Mouse (Mus musculus): Measurements from ENCODE around the gene Hspa1b.

Hspa1b gene

DNA sequence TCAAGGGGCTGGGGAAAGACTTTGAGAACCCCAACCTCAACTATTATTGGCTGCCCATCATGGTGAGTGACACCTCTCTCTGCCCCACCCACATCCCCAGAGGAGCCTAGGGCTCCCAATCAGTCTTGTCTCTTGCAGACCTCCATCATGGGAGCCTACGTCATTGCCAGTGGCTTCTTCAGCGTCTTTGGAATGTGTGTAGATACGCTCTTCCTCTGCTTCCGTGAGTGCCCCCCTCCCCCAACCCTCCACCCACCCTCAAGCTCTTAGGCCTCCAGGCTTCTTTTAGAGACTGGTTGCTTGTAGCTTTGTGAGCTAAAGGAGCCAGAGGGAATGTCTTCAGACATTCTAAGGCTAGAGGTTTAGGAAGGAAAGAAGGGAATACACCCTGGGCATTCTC, 30.2 kb downstream of the Hspa1b start:
- DNase-seq (ENCODE audit: low spot score), result no peak

DNA sequence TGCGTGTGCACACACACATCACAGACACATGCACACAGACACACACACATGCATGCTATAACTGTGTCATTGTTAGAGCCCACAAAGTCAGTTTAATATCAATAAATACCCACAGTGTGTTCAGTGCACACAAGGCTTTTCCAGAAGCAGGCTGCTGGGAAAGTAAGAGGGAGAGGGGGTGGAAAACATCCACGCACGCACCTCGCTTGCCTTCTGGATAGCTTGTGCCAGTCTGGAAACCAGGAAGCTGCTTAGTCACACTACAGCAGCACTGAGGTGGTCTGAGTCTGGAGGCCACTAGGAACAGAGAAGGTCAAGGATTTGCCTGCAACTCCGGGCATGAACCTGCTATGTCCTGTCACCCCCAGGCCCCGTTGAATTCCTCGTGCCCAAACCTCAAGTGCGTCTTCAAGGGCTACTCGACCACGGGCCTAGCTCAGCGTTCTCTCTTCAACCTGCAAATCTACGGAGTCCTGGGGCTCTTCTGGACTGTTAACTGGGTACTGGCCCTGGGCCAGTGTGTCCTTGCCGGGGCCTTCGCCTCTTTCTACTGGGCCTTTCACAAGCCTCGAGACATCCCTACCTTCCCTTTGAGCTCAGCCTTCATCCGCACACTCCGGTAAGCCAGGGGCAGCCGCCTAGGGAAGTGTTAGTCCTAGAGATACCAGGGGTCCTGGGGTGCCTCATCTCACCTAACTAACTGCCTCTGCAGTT, 31.6 kb downstream of the Hspa1b start:
- DNase-seq (ENCODE audit: low spot score), result no peak

DNA sequence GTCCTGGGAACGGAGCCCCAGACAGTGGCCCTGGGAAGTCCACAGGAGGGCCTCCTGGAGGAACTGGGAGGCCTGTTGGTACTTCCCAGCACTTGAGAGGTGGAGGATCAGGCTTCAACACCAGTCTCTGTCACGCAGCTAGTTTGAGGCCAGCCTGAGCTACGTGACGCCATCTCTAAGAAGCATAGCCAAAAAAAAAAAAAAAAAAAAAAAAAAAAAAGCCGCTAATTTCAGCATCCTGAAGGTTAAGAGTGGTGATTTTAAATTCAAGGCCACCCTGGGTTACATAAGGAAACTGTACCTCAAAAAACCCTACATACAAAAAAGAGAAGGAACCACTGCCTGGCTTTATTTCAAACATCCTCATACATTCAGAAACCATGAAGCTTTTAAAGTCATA, 34.8 kb downstream of the Hspa1b start:
- no peak for DNase-seq (ENCODE audit: low spot score)

DNA sequence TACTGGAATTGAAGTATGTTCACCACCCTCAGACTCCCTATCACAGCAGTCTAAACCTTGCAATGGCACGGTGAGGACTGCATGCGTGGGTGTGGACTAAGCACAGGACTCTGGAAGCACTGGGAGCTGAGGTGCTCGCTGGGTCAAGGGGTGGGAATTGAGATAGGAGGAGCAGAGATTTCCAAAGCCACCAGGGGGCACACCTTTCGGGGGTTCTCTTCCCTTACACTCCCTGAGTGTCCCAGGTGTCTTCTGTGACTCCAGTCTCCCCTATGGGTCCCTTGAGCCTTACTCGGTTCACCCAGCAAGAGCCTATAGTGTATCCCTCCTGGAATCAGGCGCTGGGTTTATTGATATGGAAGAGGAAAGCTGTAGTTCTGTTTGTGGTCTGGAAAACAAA, 36.1 kb downstream of the Hspa1b start:
- DNase-seq (ENCODE audit: low spot score), result no peak

DNA sequence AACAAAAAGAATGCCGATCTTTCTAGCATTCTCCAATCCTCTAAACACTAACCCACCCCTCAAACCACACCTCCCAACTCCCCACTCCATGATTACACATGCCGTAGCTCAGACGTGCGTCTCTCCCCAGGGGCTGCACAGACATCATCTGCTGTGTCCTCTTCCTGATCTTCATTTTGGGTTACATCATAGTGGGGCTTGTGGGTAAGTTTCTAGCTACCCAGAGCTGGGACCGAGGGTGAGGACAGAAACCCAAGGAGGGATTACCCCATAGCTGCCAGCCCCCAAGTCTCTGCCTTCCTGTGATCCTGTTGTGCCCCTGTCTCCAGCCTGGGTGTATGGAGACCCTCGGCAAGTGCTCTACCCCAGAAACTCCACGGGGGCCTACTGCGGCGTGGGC, 41.9 kb downstream of the Hspa1b start:
- no peak for DNase-seq (ENCODE audit: low spot score)

DNA sequence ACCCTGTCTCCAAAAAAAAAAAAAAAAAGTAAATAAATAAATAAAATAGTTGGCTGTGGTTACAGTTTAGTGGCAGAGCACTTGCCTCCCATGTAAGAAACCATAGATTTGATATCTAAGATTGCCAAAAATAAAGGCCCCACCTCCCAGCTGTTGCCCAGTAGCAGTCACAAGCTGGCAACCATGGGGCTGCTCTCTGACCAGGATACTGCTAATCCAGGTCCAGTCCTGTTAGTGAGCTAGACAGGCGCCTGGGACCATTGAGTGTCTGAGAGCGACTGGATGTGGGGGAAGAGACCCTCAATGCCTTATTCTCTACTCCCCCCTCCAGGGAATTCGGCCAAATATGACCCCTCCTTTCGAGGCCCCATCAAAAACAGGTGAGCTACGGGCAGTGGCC, 42.7 kb downstream of the Hspa1b start:
- DNase-seq (ENCODE audit: low spot score), result no peak

DNA sequence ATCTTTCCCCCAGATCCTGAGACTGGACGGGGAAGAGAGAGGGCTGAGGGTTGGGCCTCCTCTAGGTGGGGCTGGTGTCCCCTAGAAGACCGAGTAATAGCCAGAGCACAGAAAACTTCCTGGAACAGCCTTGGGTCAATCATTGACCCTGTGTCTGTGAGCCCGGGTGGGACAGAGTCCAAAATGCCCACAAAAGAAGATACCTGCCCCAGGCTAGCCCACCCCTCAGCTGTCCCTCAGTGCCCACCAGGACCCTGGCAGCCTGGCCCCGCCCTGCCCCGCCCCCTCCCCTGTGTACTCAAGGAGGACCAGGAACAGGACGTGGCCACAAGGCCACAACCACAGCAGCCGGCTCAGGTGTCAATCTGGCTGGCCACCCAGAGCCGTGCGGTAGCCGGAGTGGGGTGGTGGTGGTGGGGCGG, 43.6 kb downstream of the Hspa1b start:
- DNase-seq (ENCODE audit: low spot score), result peak; percentile 62

DNA sequence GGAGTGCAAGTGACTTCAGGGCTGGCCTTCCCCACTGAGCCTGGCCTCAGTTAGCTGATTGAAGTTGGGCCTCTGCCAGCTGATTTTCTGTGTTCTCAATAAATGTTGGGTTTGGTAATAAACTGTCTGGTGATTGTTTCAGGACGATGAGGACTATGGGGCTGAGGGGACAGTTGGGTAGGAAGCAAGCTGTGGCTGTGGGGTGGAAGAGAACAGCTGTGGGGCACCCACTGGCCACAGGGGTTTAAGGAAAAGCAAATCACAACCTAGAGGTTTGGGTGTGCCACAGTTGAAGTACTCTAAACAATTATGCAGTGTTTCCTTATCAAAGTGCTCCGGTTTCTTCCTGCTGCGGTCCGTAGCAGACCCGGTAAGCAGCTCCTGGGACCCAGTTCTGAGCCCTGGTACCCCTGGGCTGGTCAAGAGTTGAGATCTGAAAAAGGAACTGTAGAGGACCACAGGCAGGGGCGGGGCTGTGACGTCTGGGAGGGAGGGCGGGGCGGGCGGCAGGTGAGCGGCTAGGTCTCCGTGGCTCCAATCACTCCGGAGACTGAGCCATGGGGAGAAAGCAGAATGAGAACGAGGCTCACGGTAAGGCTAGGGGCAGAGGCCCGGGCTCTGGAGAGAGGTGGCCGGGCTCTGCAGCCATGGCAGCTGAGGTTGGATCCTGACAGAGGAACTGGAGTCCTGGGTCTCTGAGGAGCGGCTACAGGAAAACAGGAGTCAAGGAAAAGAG, 44.9 kb downstream of the Hspa1b start, which contains the start of gene Slc44a4:
Gene Slc44a4 (plus strand): TSS at position 537 of the 736 bp plus-strand sequence.
- no peak for DNase-seq (ENCODE audit: low spot score)

DNA sequence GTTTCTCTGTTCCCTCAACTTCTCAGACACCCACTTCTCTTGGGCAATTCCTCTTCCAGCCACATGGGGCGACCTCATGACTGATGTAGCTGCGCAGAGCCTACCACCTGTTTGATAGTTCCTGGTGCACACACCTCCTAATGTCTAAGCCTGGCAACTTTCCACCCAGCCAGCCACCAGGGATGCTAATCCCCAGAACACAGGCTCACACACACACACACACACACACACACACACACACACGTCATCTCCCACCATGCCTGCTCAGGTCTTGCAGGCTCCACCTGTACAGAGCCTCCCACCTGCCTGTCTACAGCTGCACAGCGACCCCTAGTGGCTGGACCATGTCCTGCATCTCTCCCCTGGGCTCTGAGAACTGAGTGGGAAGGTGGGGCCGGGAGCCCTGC, 47.1 kb downstream of the Hspa1b start:
- DNase-seq (ENCODE audit: low spot score), result peak; percentile 78

DNA sequence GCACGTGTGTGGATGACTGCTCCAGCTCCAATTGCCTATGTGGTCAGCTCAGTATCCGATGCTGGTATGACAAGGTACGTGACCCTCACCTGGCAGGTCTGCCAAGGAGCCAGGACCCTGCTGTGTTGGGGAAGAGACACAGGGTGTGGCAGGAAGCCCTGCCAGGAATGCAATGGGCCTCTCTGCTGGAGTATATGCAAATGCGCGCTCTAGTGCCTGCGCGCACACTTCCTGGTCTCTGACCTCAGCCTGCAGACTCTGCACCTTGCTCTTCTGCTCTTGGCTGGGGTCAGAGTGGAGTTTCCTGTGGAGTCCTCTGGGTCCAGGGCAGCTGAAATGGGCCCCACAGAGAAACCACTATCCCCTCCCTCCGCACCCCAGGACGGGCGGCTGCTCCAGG, 48.1 kb downstream of the Hspa1b start:
- DNase-seq (ENCODE audit: low spot score), result no peak

Measured in embryo, embryonic 10 days (tissue).